Mouse (Mus musculus): Measurements from ENCODE around the gene Psap.

Gene Psap

GRCm38 (mm10) chr10:60347768-60348610 lies 70.6 kb downstream of the Psap start:
- no peak for DNase-seq (ENCODE audit: low spot score in 2 of 2)

DNA sequence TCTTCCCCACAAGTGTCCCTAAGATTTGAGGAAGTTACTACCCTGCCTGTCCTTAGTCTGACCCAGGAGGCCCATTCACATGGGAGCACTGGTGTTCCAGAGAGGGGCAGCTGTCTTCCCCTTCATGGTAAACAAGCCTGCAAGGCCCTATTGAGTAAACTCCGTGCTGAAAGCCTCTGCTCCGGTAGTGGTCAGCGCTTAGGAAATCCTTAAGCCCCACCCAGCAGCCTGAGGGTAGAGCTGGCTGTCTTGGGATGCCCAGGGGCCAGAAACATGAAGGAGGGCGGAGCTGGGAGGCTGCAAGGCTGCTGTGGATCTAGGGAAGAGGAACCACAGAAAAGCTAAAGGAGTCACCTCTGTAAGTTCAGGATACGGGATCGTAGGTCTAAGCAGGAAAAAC lies 71.6 kb downstream of the Psap start:
- no peak for DNase-seq (ENCODE audit: low spot score in 2 of 2)

GRCm38 (mm10) chr10:60349644-60350043 lies 72.2 kb downstream of the Psap start:
- no peak for DNase-seq (ENCODE audit: low spot score in 2 of 2)

- no peak for DNase-seq (ENCODE audit: low spot score in 2 of 2)
Observed at GRCm38 (mm10) chr10:60350077-60350804, 72.8 kb downstream of the Psap start.

DNA sequence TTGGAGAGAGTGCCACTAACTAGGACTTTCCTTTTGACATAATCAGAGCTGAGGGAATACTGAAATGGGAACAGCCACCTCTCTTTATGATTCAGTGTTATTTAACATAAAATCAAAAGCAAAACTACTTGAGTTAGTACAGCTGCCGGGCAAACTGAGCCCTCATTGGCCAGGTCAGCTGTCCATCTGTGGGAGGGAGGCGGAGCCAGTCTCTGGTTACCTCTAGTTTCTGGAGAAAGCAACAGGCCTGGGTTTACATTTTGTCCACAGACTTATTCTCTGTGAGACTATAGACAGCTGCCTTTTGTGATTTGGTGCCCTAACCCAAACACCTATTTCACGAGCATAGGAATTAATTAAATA lies 73.4 kb downstream of the Psap start:
- DNase-seq (ENCODE audit: low spot score in 2 of 2) = peak; percentile 97

DNA sequence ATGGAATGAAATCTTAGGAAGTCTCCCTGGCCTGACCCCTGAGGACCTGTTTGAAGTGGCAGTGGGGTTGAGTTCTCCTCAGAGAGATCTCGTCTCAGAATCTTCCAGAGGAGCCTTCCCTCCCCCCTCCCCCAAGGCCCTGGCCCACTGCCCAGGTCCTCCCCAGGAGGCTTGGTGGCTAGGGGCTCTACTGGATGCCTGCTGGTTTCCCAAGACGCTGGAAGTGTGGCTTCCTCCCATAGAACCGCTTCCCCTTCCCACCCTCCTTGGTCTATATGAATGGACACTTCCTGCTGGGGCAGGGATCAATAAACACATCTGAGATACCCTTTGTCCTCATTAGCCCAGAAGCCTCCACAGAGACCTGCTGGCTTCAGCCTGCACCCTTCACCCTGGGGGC lies 73.8 kb downstream of the Psap start:
- DNase-seq (ENCODE audit: low spot score in 2 of 2) = no peak

GRCm38 (mm10) chr10:60351761-60352455 lies 74.5 kb downstream of the Psap start:
- no peak for DNase-seq (ENCODE audit: low spot score in 2 of 2)

Measured in spleen, postnatal 14 days (tissue).